Mouse (Mus musculus) lung, embryonic 16.5 days (tissue): Measurements from ENCODE around the gene Olfml2a. TPM values are rescaled to one million over a fixed set of nuclear protein-coding genes. Genes with fewer than 3 reads are reported as not detected.

Experiments used
- ATAC-seq: fragments of 200-750 bp; cut with Nextera tagmentation; 2 replicates; pipeline ENCODE4 v1.8.0; 2017; ENCODE audit warnings: low read depth, mild to moderate bottlenecking, moderate library complexity
- H3K27ac ChIP-seq: fragments of 300-500 bp; sonication (generic); 2 replicates; pipeline ENCODE4 v1.5.1; 2014; ENCODE audit warnings: mild to moderate bottlenecking, control low read depth, low read length
- H3K27me3 ChIP-seq: fragments of 300-500 bp; sonication (generic); 2 replicates; pipeline ENCODE4 v1.6.1; 2014; ENCODE audit warnings: low read depth, low read length, mixed read lengths; ENCODE audit not compliant: control insufficient read depth, insufficient read depth
- H3K36me3 ChIP-seq: fragments of 300-500 bp; sonication (generic); 2 replicates; pipeline ENCODE4 v1.6.1; 2014; ENCODE audit warnings: low read length; ENCODE audit not compliant: control insufficient read depth, insufficient read depth
- H3K4me1 ChIP-seq: fragments of 300-500 bp; sonication (generic); replicated peaks from 2 replicates; pipeline ENCODE4 v1.6.1; 2014; ENCODE audit warnings: low read length, mixed read lengths; ENCODE audit not compliant: control insufficient read depth, insufficient read depth
- H3K4me2 ChIP-seq: fragments of 300-500 bp; sonication (generic); 2 replicates; pipeline ENCODE4 v1.6.1; 2014; ENCODE audit warnings: low read depth, low read length, control low read depth
- H3K4me3 ChIP-seq: fragments of 300-500 bp; sonication (generic); 2 replicates; pipeline ENCODE4 v1.5.1; 2014; ENCODE audit warnings: mild to moderate bottlenecking, low read length, control low read depth
- H3K9ac ChIP-seq: fragments of 300-500 bp; sonication (generic); 2 replicates; pipeline ENCODE4 v1.6.1; 2014; ENCODE audit warnings: low read length, control low read depth
- H3K9me3 ChIP-seq: fragments of 300-500 bp; sonication (generic); 2 replicates; pipeline ENCODE4 v1.6.1; 2016; ENCODE audit warnings: low read length; ENCODE audit not compliant: control insufficient read depth
- WGBS: fragments of 180-500 bp; shearing (Covaris S2); extraction: QIAGEN DNeasy Blood & Tissue Kit; methylation state at CpG from one replicate; pipeline ENCODE4 v1.1.7; 2014; 5-methylcytosine and 5-hydroxymethylcytosine counted together
- polyA plus RNA-seq: library from polyadenylated mRNA; unstranded; fragments of >200 nt; fragmentation: Nextera tagmentation; extraction: Ambion mirVana; gene quantifications from 2 replicates; pipeline ENCODE4 v1.2.1, GENCODE M21; 2015

The Olfml2a gene
- polyA plus RNA-seq, 1 experiment from 2014 or later = 7.5 TPM

GRCm38 (mm10) chr2:38944460-38945161, 12.8 kb downstream of the Olfml2a start:
- WGBS = 57% methylated on average over 3 of the region's 3 CpGs
- H3K9me3 ChIP-seq = no peaks in the 10 kb centered on the region
- H3K36me3 ChIP-seq = no peaks in the 10 kb centered on the region
- no peak overlapping the region for H3K4me3 ChIP-seq
- H3K4me2 ChIP-seq = no peak overlapping the region
- H3K9ac ChIP-seq = no peak overlapping the region
- no peaks in the 10 kb centered on the region for H3K27me3 ChIP-seq
- H3K27ac ChIP-seq = no peak overlapping the region
- ATAC-seq = 0 out of 2 replicates have a peak, but pooled peaks have one; percentile 34
- H3K4me1 ChIP-seq = 0 out of 2 replicates have a peak, but pooled peaks cover 2% of the 10 kb centered on the region

GRCm38 (mm10) chr2:38947566-38947965, 15.8 kb downstream of the Olfml2a start:
- Histone ChIP-seq H3K27ac (peak overlapping the region; percentile 82), H3K36me3 (no peaks in the 10 kb centered on the region), H3K9me3 (no peaks in the 10 kb centered on the region), H3K27me3 (no peaks in the 10 kb centered on the region), H3K9ac (no peak overlapping the region), H3K4me2 (no peak overlapping the region), H3K4me1 (peaks cover 17% of the 10 kb centered on the region), H3K4me3 (no peak overlapping the region)
- WGBS = 67% methylated on average over 7 of the region's 7 CpGs
- peak; percentile 62 for ATAC-seq

- H3K4me2 ChIP-seq = no peak overlapping the region
- no peaks in the 10 kb centered on the region for H3K27me3 ChIP-seq
- peak; percentile 90 for ATAC-seq
- H3K4me3 ChIP-seq = no peak overlapping the region
- no peaks in the 10 kb centered on the region for H3K36me3 ChIP-seq
- H3K27ac ChIP-seq = peak overlapping the region; percentile 61
- H3K4me1 ChIP-seq = peaks cover 17% of the 10 kb centered on the region
- 30% methylated on average over 7 of the region's 7 CpGs for WGBS
- no peaks in the 10 kb centered on the region for H3K9me3 ChIP-seq
- H3K9ac ChIP-seq = no peak overlapping the region
Observed at GRCm38 (mm10) chr2:38950281-38950719, 18.5 kb downstream of the Olfml2a start.

- peaks cover 14% of the 10 kb centered on the region for H3K4me1 ChIP-seq
- WGBS = 58% methylated on average over 5 of the region's 5 CpGs
- no peak overlapping the region for H3K4me3 ChIP-seq
- H3K27me3 ChIP-seq = no peaks in the 10 kb centered on the region
- H3K4me2 ChIP-seq = no peak overlapping the region
- H3K27ac ChIP-seq = no peak overlapping the region
- no peaks in the 10 kb centered on the region for H3K36me3 ChIP-seq
- H3K9me3 ChIP-seq = no peaks in the 10 kb centered on the region
- ATAC-seq = no peak
- no peak overlapping the region for H3K9ac ChIP-seq
Observed at GRCm38 (mm10) chr2:38953152-38953883, 21.5 kb downstream of the Olfml2a start.

- Histone ChIP-seq H3K27ac (no peak overlapping the region), H3K9me3 (no peaks in the 10 kb centered on the region), H3K27me3 (no peaks in the 10 kb centered on the region), H3K4me2 (no peak overlapping the region), H3K4me1 (peaks cover 3% of the 10 kb centered on the region), H3K9ac (no peak overlapping the region), H3K4me3 (no peak overlapping the region), H3K36me3 (no peaks in the 10 kb centered on the region)
- 51% methylated on average over 2 of the region's 2 CpGs for WGBS
- ATAC-seq = no peak
Observed at GRCm38 (mm10) chr2:38956062-38956461, 24.3 kb downstream of the Olfml2a start.

GRCm38 (mm10) chr2:38957671-38958223, 26.0 kb downstream of the Olfml2a start:
- no peak overlapping the region for H3K4me3 ChIP-seq
- ATAC-seq = no peak
- H3K27me3 ChIP-seq = no peaks in the 10 kb centered on the region
- H3K9ac ChIP-seq = no peak overlapping the region
- no peak overlapping the region for H3K27ac ChIP-seq
- H3K9me3 ChIP-seq = no peaks in the 10 kb centered on the region
- 76% methylated on average over 5 of the region's 5 CpGs for WGBS
- H3K4me1 ChIP-seq = no peaks in the 10 kb centered on the region
- H3K4me2 ChIP-seq = no peak overlapping the region
- H3K36me3 ChIP-seq = no peaks in the 10 kb centered on the region

- WGBS = 11% methylated on average over 4 of the region's 4 CpGs
- no peaks in the 10 kb centered on the region; the same call in 1 of the 2 replicates for H3K4me1 ChIP-seq
- no peaks in the 10 kb centered on the region for H3K27me3 ChIP-seq
- H3K4me3 ChIP-seq = no peak overlapping the region
- ATAC-seq = no peak
- no peak overlapping the region for H3K27ac ChIP-seq
- no peaks in the 10 kb centered on the region for H3K9me3 ChIP-seq
- H3K36me3 ChIP-seq = no peaks in the 10 kb centered on the region
- H3K9ac ChIP-seq = no peak overlapping the region
- H3K4me2 ChIP-seq = no peak overlapping the region
Observed at GRCm38 (mm10) chr2:38964198-38964597, 32.4 kb downstream of the Olfml2a start.

- Histone ChIP-seq H3K4me1 (no peaks in the 10 kb centered on the region), H3K4me3 (no peak overlapping the region), H3K4me2 (no peak overlapping the region), H3K36me3 (no peaks in the 10 kb centered on the region), H3K9me3 (no peaks in the 10 kb centered on the region), H3K27me3 (no peaks in the 10 kb centered on the region), H3K27ac (no peak overlapping the region), H3K9ac (no peak overlapping the region)
- ATAC-seq = no peak
- 79% methylated on average over 2 of the region's 2 CpGs for WGBS
Observed at GRCm38 (mm10) chr2:38969650-38970049, 37.9 kb downstream of the Olfml2a start.

- Histone ChIP-seq H3K4me1 (no peaks in the 10 kb centered on the region), H3K4me2 (no peak overlapping the region), H3K27ac (no peak overlapping the region), H3K9me3 (no peaks in the 10 kb centered on the region), H3K36me3 (no peaks in the 10 kb centered on the region), H3K27me3 (no peaks in the 10 kb centered on the region), H3K9ac (no peak overlapping the region), H3K4me3 (no peak overlapping the region)
- WGBS = 61% methylated on average over 5 of the region's 5 CpGs
- ATAC-seq = no peak
Observed at GRCm38 (mm10) chr2:38970057-38970456, 38.3 kb downstream of the Olfml2a start.
